Mouse (Mus musculus) E14TG2a.4 (cell line): ENCODE data around the gene Mbnl3.

Source experiments
- H3K27me3 ChIP-seq: 2 replicates; pipeline ENCODE4 v1.6.1; 2014; ENCODE audit warnings: low read length, control low read depth; ENCODE audit not compliant: insufficient read depth
- H3K36me3 ChIP-seq: 2 replicates; pipeline ENCODE4 v1.6.1; 2014; ENCODE audit warnings: low read length, control low read depth; ENCODE audit not compliant: insufficient read depth
- H3K4me1 ChIP-seq: replicated peaks from 2 replicates; pipeline ENCODE4 v1.6.1; 2014; ENCODE audit warnings: low read depth, low read length, control low read depth
- H3K4me3 ChIP-seq: replicated peaks from 2 replicates; pipeline ENCODE4 v1.5.1; 2014; ENCODE audit warnings: mild to moderate bottlenecking, low read length
- H3K9me3 ChIP-seq: 2 replicates; pipeline ENCODE4 v1.6.1; 2014; ENCODE audit warnings: low read length, control low read depth
- CTCF ChIP-seq: conservative IDR thresholded peaks from 2 replicates; pipeline ENCODE4 v1.5.1; 2014; ENCODE audit warnings: low read length
- NANOG ChIP-seq: IDR thresholded peaks from 2 replicates; pipeline ENCODE4 v1.6.1; 2014; ENCODE audit warnings: borderline replicate concordance, low read length, mixed read lengths
- POU5F1 ChIP-seq: IDR thresholded peaks from 2 replicates; pipeline ENCODE4 v1.6.1; 2014; ENCODE audit warnings: low read length, borderline replicate concordance

Gene Mbnl3

GRCm38 (mm10) chrX:51206432-51206831, at the start of gene Mbnl3:
Gene Mbnl3, minus strand, starts transcription at chrX:51206532.
- TF ChIP-seq POU5F1 (no peak), NANOG (no peak)
- Histone ChIP-seq H3K9me3 (no peaks in the 10 kb centered on the region), H3K27me3 (peaks cover 19% of the 10 kb centered on the region), H3K4me1 (0 out of 2 replicates have a peak, but pooled peaks cover 4% of the 10 kb centered on the region), H3K4me3 (peak within 1 kb of the TSS; percentile 79), H3K36me3 (no peaks in the 10 kb centered on the region)

- TF ChIP-seq POU5F1 = no peak
- no peak for TF ChIP-seq NANOG
- TF ChIP-seq CTCF = no peak
- 0 out of 2 replicates have a peak, but pooled peaks cover 4% of the 10 kb centered on the region for H3K4me1 ChIP-seq
- peak overlapping the region; percentile 79 for H3K4me3 ChIP-seq
- H3K36me3 ChIP-seq = no peaks in the 10 kb centered on the region
- H3K27me3 ChIP-seq = peaks cover 19% of the 10 kb centered on the region
- no peaks in the 10 kb centered on the region for H3K9me3 ChIP-seq
These were observed 596 bp downstream of the Mbnl3 start for GRCm38 (mm10) chrX:51205548-51206324.

GRCm38 (mm10) chrX:51204626-51205547, 1.4 kb downstream of the Mbnl3 start:
- Histone ChIP-seq H3K4me3 (peak overlapping the region; percentile 79), H3K9me3 (no peaks in the 10 kb centered on the region), H3K36me3 (no peaks in the 10 kb centered on the region), H3K27me3 (peaks cover 19% of the 10 kb centered on the region), H3K4me1 (0 out of 2 replicates have a peak, but pooled peaks cover 4% of the 10 kb centered on the region)
- TF ChIP-seq POU5F1 (no peak), NANOG (no peak), CTCF (no peak)

DNA sequence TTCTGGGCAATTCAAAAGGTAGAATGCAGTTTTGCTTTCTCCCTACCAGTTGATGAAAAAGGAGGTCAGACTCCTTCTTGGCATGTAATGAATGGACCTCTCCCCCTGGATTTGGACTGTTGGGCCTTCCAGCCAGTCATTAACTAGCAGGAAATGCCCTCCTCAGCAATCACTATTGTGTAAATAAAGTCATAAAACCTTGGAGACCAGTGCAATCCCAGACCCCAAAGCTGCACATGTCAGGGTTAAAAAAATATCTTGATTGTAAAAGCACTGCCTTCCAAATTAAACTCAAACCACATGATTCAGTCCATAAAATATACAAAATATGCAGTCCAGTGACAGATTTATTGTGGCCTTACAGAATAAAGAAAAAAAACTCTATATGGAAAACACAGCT, 9.3 kb downstream of the Mbnl3 start:
- Histone ChIP-seq H3K27me3 (no peaks in the 10 kb centered on the region), H3K36me3 (no peaks in the 10 kb centered on the region), H3K4me3 (no peak overlapping the region), H3K4me1 (no peaks in the 10 kb centered on the region), H3K9me3 (no peaks in the 10 kb centered on the region)
- TF ChIP-seq POU5F1 (no peak), CTCF (no peak), NANOG (no peak)

GRCm38 (mm10) chrX:51171914-51172313, 34.4 kb downstream of the Mbnl3 start:
- TF ChIP-seq CTCF (no peak), POU5F1 (no peak), NANOG (no peak)
- H3K4me3 ChIP-seq = no peak overlapping the region
- H3K36me3 ChIP-seq = no peaks in the 10 kb centered on the region
- H3K27me3 ChIP-seq = no peaks in the 10 kb centered on the region
- H3K9me3 ChIP-seq = no peaks in the 10 kb centered on the region
- no peaks in the 10 kb centered on the region for H3K4me1 ChIP-seq

DNA sequence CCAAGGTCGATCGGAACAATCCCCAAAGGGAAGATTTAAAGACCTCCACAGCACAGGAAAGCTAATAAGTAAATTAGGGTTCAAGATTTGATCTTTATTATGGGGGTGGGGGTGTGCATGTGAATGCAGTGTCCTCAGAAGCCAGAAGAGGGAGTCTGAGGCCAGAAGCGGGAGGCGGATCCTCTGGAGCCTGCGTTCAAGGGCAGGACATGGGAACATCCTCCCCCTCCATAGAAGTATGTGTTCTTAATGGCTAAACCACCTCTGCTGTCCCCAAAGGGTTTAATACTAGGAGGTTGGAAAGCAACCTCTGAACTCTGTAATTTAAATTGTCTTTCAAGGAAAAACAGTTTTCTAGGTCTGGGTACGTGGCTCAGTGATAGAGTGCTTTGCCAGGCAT, 34.9 kb downstream of the Mbnl3 start:
- Histone ChIP-seq H3K27me3 (no peaks in the 10 kb centered on the region), H3K9me3 (no peaks in the 10 kb centered on the region), H3K4me1 (no peaks in the 10 kb centered on the region), H3K4me3 (no peak overlapping the region), H3K36me3 (no peaks in the 10 kb centered on the region)
- peak; percentile 24 for TF ChIP-seq CTCF
- no peak for TF ChIP-seq POU5F1
- no peak for TF ChIP-seq NANOG

DNA sequence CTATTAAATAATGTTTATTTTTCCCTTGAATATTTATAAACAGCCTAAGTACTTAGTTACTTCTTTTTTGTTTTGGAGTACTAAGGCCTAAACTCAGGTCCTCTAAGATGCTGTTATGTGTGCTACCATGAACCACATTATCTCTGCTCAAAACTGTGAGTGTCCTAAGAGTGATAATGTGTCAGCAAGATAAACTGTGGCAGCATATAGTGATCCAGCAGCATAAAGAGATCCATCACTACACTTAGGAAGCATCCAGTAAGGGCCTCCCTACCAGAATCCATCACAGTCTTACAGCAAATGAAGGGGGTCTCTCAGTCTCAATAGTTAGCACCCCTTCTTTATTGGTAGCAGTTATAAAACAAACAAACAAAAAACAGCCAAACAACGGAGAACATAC, 35.9 kb downstream of the Mbnl3 start:
- TF ChIP-seq POU5F1 (no peak), CTCF (no peak), NANOG (no peak)
- Histone ChIP-seq H3K4me3 (no peak overlapping the region), H3K9me3 (no peaks in the 10 kb centered on the region), H3K4me1 (no peaks in the 10 kb centered on the region), H3K27me3 (no peaks in the 10 kb centered on the region), H3K36me3 (no peaks in the 10 kb centered on the region)

DNA sequence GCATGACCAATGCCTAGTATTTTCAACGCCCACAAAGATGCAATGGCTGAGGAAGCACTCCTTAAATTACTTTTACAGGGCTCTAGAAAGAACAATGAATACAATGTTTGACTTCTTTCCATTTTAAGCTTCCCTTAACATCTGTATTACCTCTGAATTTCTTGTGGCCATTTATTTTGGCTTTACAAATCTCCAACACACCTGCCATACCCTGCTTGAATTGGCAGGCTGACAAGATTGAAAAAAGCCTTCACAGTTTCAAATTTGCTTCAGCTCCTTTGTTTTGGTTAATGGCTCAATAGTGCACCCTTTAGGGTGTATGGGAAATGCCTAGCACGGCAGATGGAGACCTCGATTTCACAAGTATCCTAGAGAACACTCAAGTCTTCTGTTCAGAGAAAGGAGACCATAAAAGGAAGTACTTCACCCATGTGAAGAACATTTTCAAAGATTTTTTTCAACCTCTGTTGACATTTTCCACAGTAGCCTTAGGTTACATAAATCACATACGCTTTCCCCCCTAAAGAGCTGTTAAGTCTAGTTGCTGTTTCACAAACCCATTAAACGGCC, 36.8 kb downstream of the Mbnl3 start:
- Histone ChIP-seq H3K27me3 (no peaks in the 10 kb centered on the region), H3K4me3 (no peak overlapping the region), H3K36me3 (no peaks in the 10 kb centered on the region), H3K9me3 (no peaks in the 10 kb centered on the region), H3K4me1 (no peaks in the 10 kb centered on the region)
- TF ChIP-seq NANOG (no peak), POU5F1 (no peak), CTCF (no peak)
